Mouse (Mus musculus) gastrocnemius, postnatal 14 days (tissue): Measurements from ENCODE around the gene Kcnj14. TPM values are rescaled to one million over a fixed set of nuclear protein-coding genes. Genes with fewer than 3 reads are reported as not detected.

Experiments
- DNase-seq: peaks from one replicate; pipeline ENCODE4 v3.0.0; 2021; ENCODE audit warnings: mixed read lengths
- intact Hi-C: fragments of 180-260 bp; cut with DNase I; formaldehyde crosslinking; loops from one replicate; pipeline ENCODE4 v1.15.1; 2025; ENCODE audit warnings: low total_unique reads
- total RNA-seq, 2 experiments: library from RNA; stranded (reverse); gene quantifications; 2 replicates each; pipeline ENCODE4 v1.2.3; 2021

Gene Kcnj14
- total RNA-seq, 2 experiments from 2014 or later = 0.16 to 0.18 TPM

- DNase-seq = no peak
- intact Hi-C loops = no loop called here
Observed at GRCm38 (mm10) chr7:45782271-45782670, 42.3 kb downstream of the Kcnj14 start.

DNA sequence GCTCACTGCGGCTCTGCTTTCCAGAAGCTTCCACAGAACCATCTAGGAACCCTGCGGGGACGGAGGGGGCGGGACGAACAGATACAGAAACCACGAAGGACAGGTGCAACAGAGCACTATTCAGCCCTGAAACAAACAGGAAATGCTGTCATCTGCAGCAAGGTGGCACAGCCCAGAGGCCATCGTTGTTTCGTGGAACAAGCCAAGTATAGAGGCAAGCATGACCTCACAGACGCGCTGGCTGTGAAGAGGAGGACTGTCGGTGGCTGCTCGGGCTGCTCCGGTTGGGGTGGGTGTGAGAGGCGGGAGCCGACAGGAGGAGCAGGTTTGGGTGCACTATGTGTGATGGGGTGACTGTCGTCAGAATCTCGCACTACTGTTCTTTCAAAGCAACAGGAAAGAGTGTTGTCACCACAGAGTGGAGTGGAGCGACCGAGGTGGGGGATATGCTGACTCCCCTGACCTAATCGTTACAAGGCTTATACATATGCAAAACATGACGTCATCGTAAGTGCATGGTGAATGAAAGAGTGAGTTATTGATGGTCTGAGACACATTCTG is 45.4 kb downstream of the Kcnj14 start:
- intact Hi-C loops = no loop called here
- no peak for DNase-seq

DNA sequence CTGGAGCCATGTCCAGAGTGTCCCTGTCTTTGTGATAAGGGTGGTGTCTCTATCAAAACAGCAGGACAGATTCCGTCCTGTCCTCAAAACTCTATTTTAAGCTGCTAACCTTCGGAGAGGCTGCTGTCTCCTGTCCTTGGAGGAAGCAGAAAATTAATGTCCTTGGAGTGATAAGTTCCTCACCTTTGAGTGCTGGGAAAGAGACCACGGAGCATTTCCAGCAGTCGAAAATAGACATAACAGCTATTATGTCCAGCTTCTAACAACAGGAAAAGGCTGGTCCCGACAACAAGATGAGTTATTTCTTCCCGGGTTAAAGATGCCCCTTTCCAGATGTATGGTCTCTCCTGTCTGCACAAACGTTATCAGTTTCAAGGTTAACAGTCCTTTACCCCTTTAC is 49.3 kb downstream of the Kcnj14 start:
- no peak for DNase-seq
- intact Hi-C loops = no loop called here

DNA sequence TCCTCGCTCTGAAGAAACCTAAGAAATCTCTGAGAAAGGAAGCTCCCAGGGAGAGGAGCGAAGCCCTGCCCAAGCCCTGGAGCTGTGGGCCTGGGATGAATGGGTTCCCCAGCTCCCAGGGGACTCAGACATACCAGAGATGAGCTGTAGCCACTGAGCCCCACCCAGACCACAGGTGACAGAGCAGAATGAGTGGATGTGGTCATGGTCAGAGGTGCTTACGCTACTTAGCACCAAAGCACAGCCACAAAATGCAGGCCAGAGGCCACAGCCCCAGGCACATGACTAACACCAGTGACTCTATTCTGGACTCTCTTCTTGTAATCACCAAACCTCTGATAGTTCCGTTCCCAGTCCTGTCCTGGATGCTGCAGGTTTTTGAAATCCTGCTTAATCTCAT is 53.5 kb downstream of the Kcnj14 start:
- DNase-seq = no peak
- intact Hi-C loops = no loop called here

DNA sequence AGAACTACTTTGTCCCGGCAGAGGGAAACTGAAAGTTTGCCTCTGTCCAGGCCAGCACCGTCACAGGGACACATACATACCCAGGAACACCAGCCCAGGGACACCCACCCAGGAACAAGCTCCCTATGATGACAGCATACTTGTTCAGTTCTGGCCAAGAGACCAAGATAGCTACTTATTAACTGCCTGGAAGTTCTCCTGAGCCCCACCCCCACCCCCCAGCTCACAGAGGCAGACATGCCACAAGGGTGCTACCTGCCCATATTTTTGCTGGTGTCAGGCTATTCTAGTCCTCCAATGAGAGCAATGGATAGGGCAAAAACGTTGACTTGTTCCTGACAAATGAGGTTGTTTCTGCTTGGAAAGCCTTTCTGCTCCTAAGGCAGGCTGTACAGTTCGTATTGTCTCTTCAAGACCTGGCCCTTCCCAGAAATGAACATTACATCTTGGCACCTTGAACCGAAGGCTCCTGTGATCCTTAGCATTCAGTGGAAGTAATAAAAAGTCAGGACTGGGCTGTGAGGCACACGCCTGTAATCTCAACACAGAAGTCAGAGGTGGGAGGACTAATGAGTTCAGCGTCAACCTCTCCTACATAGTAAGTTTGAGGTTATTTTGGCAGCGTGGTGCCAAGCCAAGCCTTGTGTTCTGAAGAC is 54.0 kb downstream of the Kcnj14 start:
- intact Hi-C loops = no loop called here

GRCm38 (mm10) chr7:45767500-45767899 is 57.1 kb downstream of the Kcnj14 start:
- DNase-seq = no peak
- intact Hi-C loops = no loop called here

More for the DNA sequence above, 54.0 kb downstream of the Kcnj14 start:
- no peak for DNase-seq

GRCm38 (mm10) chr7:45766764-45767163 is 57.8 kb downstream of the Kcnj14 start:
- intact Hi-C loops = no loop called here
- no peak for DNase-seq

Other genes with a start within 250 kb of the Kcnj14 start
- gene Fgf21, start 209.3 kb downstream of the Kcnj14 start, total RNA-seq = not detected
- gene Fut1, start 207.5 kb downstream of the Kcnj14 start, total RNA-seq = under 1 TPM in 1 of 2 experiments, not detected in 1; 0.11 TPM
- under 1 TPM; 0.12 to 0.18 TPM for gene Izumo1, start 203.0 kb downstream of the Kcnj14 start, total RNA-seq
- 10 to 100 TPM; 14.1 to 16.1 TPM for gene Rasip1, start 197.3 kb downstream of the Kcnj14 start, total RNA-seq
- gene Mamstr, start 184.8 kb downstream of the Kcnj14 start, total RNA-seq = 10 to 100 TPM; 60.3 to 85.3 TPM
- gene Fut2, start 158.4 kb downstream of the Kcnj14 start, total RNA-seq = under 1 TPM; 0.58 to 0.66 TPM
- under 1 TPM; 0.51 to 0.62 TPM for gene Ntn5, start 140.8 kb downstream of the Kcnj14 start, total RNA-seq
- gene Sec1, start 130.4 kb downstream of the Kcnj14 start, total RNA-seq = under 1 TPM; 0.18 to 0.31 TPM
- 1 to 10 TPM; 4.5 to 4.6 TPM for gene Car11, start 124.9 kb downstream of the Kcnj14 start, total RNA-seq
- 10 to 100 TPM; 20.6 to 32.8 TPM for gene Dbp, start 119.7 kb downstream of the Kcnj14 start, total RNA-seq
- 100 to 1,000 TPM; 607 to 662 TPM for gene Rpl18, start 109.3 kb downstream of the Kcnj14 start, total RNA-seq
- 10 to 100 TPM; 12.0 to 13.2 TPM for gene Sphk2, start 106.8 kb downstream of the Kcnj14 start, total RNA-seq
- gene Fam83e, start 103.6 kb downstream of the Kcnj14 start, total RNA-seq = under 1 TPM; 0.16 TPM
- gene Spaca4, start 99.0 kb downstream of the Kcnj14 start, total RNA-seq = not detected
- under 1 TPM; 0.11 to 0.39 TPM for gene Lmtk3, start 41.0 kb downstream of the Kcnj14 start, total RNA-seq
- not detected for gene Sult2b1, start 40.1 kb downstream of the Kcnj14 start, total RNA-seq
- gene Cyth2, start 10.2 kb downstream of the Kcnj14 start, total RNA-seq = 10 to 100 TPM; 34.6 to 35.8 TPM
- gene Grwd1, start 6.2 kb upstream of the Kcnj14 start, total RNA-seq = 10 to 100 TPM; 10.5 to 16.5 TPM
- 10 to 100 TPM; 64.2 to 68.5 TPM for gene Kdelr1, start 48.0 kb upstream of the Kcnj14 start, total RNA-seq
- under 1 TPM; 0.44 to 0.64 TPM for gene Grin2d, start 53.6 kb upstream of the Kcnj14 start, total RNA-seq
- under 1 TPM in 1 of 2 experiments, not detected in 1; 0.24 TPM for gene Syngr4, start 71.9 kb upstream of the Kcnj14 start, total RNA-seq
- 10 to 100 TPM; 49.2 to 61.0 TPM for gene Tmem143, start 72.2 kb upstream of the Kcnj14 start, total RNA-seq
- 10 to 100 TPM; 21.5 to 31.1 TPM for gene Emp3, start 96.6 kb upstream of the Kcnj14 start, total RNA-seq
- under 1 TPM; 0.39 to 0.78 TPM for gene Ccdc114, start 99.3 kb upstream of the Kcnj14 start, total RNA-seq
- gene Abcc6, start 205.5 kb upstream of the Kcnj14 start, total RNA-seq = under 1 TPM; 0.07 to 0.21 TPM
- gene Nomo1, start 208.9 kb upstream of the Kcnj14 start, total RNA-seq = 10 to 100 TPM; 40.3 to 42.2 TPM